Mouse (Mus musculus) kidney, embryonic 14.5 days (tissue): ENCODE data around the gene Eif3j1. TPM values are rescaled to one million over a fixed set of nuclear protein-coding genes. Genes with fewer than 3 reads are reported as not detected.

Experiments used
- ATAC-seq: fragments of 200-750 bp; cut with Nextera tagmentation; 2 replicates; pipeline ENCODE4 v1.8.0; 2017; ENCODE audit warnings: moderate number of reproducible peaks, mild to moderate bottlenecking, moderate TSS enrichment, moderate library complexity; ENCODE audit not compliant: low FRiP score, low TSS enrichment
- H3K27ac ChIP-seq: fragments of 300-500 bp; sonication (generic); 2 replicates; pipeline ENCODE4 v1.5.1; 2014; ENCODE audit warnings: low read depth, mild to moderate bottlenecking, low read length, moderate library complexity, mixed read lengths
- H3K27me3 ChIP-seq: fragments of 300-500 bp; sonication (generic); 2 replicates; pipeline ENCODE4 v1.6.1; 2014; ENCODE audit warnings: mild to moderate bottlenecking, low read length; ENCODE audit not compliant: control insufficient read depth, insufficient read depth
- H3K36me3 ChIP-seq: fragments of 300-500 bp; sonication (generic); 2 replicates; pipeline ENCODE4 v1.6.1; 2014; ENCODE audit warnings: low read length, mixed read lengths; ENCODE audit not compliant: control insufficient read depth, insufficient read depth
- H3K4me1 ChIP-seq: fragments of 300-500 bp; sonication (generic); 2 replicates; pipeline ENCODE4 v1.6.1; 2014; ENCODE audit warnings: low read length, mixed read lengths; ENCODE audit not compliant: control insufficient read depth, insufficient read depth
- H3K4me2 ChIP-seq: fragments of 300-500 bp; sonication (generic); replicated peaks from 2 replicates; pipeline ENCODE4 v1.6.1; 2014; ENCODE audit warnings: low read depth, mild to moderate bottlenecking, low read length
- H3K4me3 ChIP-seq: fragments of 300-500 bp; sonication (generic); 2 replicates; pipeline ENCODE4 v1.5.1; 2014; ENCODE audit warnings: mild to moderate bottlenecking, low read length
- H3K9ac ChIP-seq: fragments of 300-500 bp; sonication (generic); 2 replicates; pipeline ENCODE4 v1.6.1; 2014; ENCODE audit warnings: low read depth, mild to moderate bottlenecking, low read length, moderate library complexity
- H3K9me3 ChIP-seq: fragments of 300-500 bp; sonication (generic); 2 replicates; pipeline ENCODE4 v1.6.1; 2016; ENCODE audit warnings: low read length; ENCODE audit not compliant: control insufficient read depth
- WGBS: fragments of 180-500 bp; shearing (Covaris S2); extraction: QIAGEN DNeasy Blood & Tissue Kit; methylation state at CpG from one replicate; pipeline ENCODE4 v1.1.7; 2014; 5-methylcytosine and 5-hydroxymethylcytosine counted together
- polyA plus RNA-seq: library from polyadenylated mRNA; unstranded; fragments of >200 nt; fragmentation: Nextera tagmentation; extraction: Ambion mirVana; gene quantifications from 2 replicates; pipeline ENCODE4 v1.2.1, GENCODE M21; 2014

Gene Eif3j1
- polyA plus RNA-seq, 1 experiment from 2014 or later: 14.9 TPM

- no peaks in the 10 kb centered on the region for H3K27me3 ChIP-seq
- no peaks in the 10 kb centered on the region for H3K9me3 ChIP-seq
- no peak overlapping the region for H3K4me3 ChIP-seq
- H3K4me1 ChIP-seq: peaks cover 9% of the 10 kb centered on the region; the same call in 1 of the 2 replicates
- no peak for ATAC-seq
- H3K9ac ChIP-seq: no peak overlapping the region
- WGBS: 85% methylated on average over 6 of the region's 6 CpGs
- H3K27ac ChIP-seq: no peak overlapping the region
- H3K36me3 ChIP-seq: peaks cover 34% of the 10 kb centered on the region; the same call in 1 of the 2 replicates
- no peak overlapping the region for H3K4me2 ChIP-seq
These were observed 3.6 kb downstream of the Eif3j1 start for GRCm38 (mm10) chr2:122031970-122032369.

- no peaks in the 10 kb centered on the region for H3K27me3 ChIP-seq
- no peak overlapping the region for H3K27ac ChIP-seq
- no peak for ATAC-seq
- no peaks in the 10 kb centered on the region for H3K9me3 ChIP-seq
- 96% methylated on average over 3 of the region's 3 CpGs for WGBS
- H3K9ac ChIP-seq: no peak overlapping the region
- peaks cover 34% of the 10 kb centered on the region; the same call in 1 of the 2 replicates for H3K36me3 ChIP-seq
- no peak overlapping the region for H3K4me3 ChIP-seq
- H3K4me2 ChIP-seq: no peak overlapping the region
- H3K4me1 ChIP-seq: no peaks in the 10 kb centered on the region
These were observed 7.7 kb downstream of the Eif3j1 start for GRCm38 (mm10) chr2:122036064-122036463.

- H3K9me3 ChIP-seq: no peaks in the 10 kb centered on the region
- no peak overlapping the region for H3K9ac ChIP-seq
- H3K4me1 ChIP-seq: no peaks in the 10 kb centered on the region
- ATAC-seq: no peak
- no peak overlapping the region for H3K4me2 ChIP-seq
- peaks cover 34% of the 10 kb centered on the region for H3K36me3 ChIP-seq
- H3K4me3 ChIP-seq: no peak overlapping the region
- no peaks in the 10 kb centered on the region for H3K27me3 ChIP-seq
- no peak overlapping the region for H3K27ac ChIP-seq
These were observed 15.6 kb downstream of the Eif3j1 start for GRCm38 (mm10) chr2:122043926-122044325.

- Histone ChIP-seq H3K9me3 (no peaks in the 10 kb centered on the region), H3K27ac (no peak overlapping the region), H3K4me2 (no peak overlapping the region), H3K4me1 (no peaks in the 10 kb centered on the region), H3K36me3 (peaks cover 35% of the 10 kb centered on the region), H3K27me3 (no peaks in the 10 kb centered on the region), H3K4me3 (no peak overlapping the region), H3K9ac (no peak overlapping the region)
- 90% methylated on average over 11 of the region's 11 CpGs for WGBS
- ATAC-seq: no peak
These were observed 31.2 kb downstream of the Eif3j1 start for GRCm38 (mm10) chr2:122059365-122060115.

- no peaks in the 10 kb centered on the region for H3K27me3 ChIP-seq
- peaks cover 26% of the 10 kb centered on the region for H3K36me3 ChIP-seq
- H3K4me1 ChIP-seq: no peaks in the 10 kb centered on the region
- no peak overlapping the region for H3K9ac ChIP-seq
- H3K27ac ChIP-seq: no peak overlapping the region
- H3K4me3 ChIP-seq: no peak overlapping the region
- no peak overlapping the region for H3K4me2 ChIP-seq
- 51% methylated on average over 14 of the region's 14 CpGs for WGBS
- no peaks in the 10 kb centered on the region for H3K9me3 ChIP-seq
- ATAC-seq: no peak
These were observed 37.0 kb downstream of the Eif3j1 start for GRCm38 (mm10) chr2:122065200-122065969.

- H3K36me3 ChIP-seq: peaks cover 24% of the 10 kb centered on the region
- ATAC-seq: no peak
- WGBS: 55% methylated on average over 8 of the region's 8 CpGs
These were observed 37.9 kb downstream of the Eif3j1 start for GRCm38 (mm10) chr2:122066241-122066640.

GRCm38 (mm10) chr2:122069144-122069912 is 41.0 kb downstream of the Eif3j1 start:
- Histone ChIP-seq H3K27ac (no peak overlapping the region), H3K4me3 (no peak overlapping the region), H3K9ac (no peak overlapping the region), H3K4me2 (no peak overlapping the region), H3K4me1 (no peaks in the 10 kb centered on the region), H3K36me3 (peaks cover 21% of the 10 kb centered on the region), H3K27me3 (no peaks in the 10 kb centered on the region), H3K9me3 (no peaks in the 10 kb centered on the region)
- no peak for ATAC-seq
- 90% methylated on average over 6 of the region's 6 CpGs for WGBS

More at GRCm38 (mm10) chr2:122066241-122066640, 37.9 kb downstream of the Eif3j1 start:
- Histone ChIP-seq H3K4me3 (no peak overlapping the region), H3K9me3 (no peaks in the 10 kb centered on the region), H3K9ac (no peak overlapping the region), H3K27me3 (no peaks in the 10 kb centered on the region), H3K27ac (no peak overlapping the region), H3K4me1 (no peaks in the 10 kb centered on the region), H3K4me2 (no peak overlapping the region)

- WGBS: 44% methylated on average over 5 of the region's 5 CpGs
- H3K4me2 ChIP-seq: no peak overlapping the region
- no peak for ATAC-seq
- no peak overlapping the region for H3K4me3 ChIP-seq
- H3K9me3 ChIP-seq: no peaks in the 10 kb centered on the region
- no peak overlapping the region for H3K9ac ChIP-seq
- H3K27me3 ChIP-seq: no peaks in the 10 kb centered on the region
- H3K4me1 ChIP-seq: no peaks in the 10 kb centered on the region
- peaks cover 15% of the 10 kb centered on the region for H3K36me3 ChIP-seq
- no peak overlapping the region for H3K27ac ChIP-seq
These were observed 41.6 kb downstream of the Eif3j1 start for GRCm38 (mm10) chr2:122069922-122070321.
